Mouse (Mus musculus) kidney, postnatal 14 days (tissue): Measurements from ENCODE around the gene Aldh1l1.
A peak's percentile ranks its signal among the peaks of the same experiment; 100 is the strongest.

Experiments used
- DNase-seq: peaks from one replicate; pipeline ENCODE4 v3.0.0; 2022; ENCODE audit warnings: mixed read lengths

Aldh1l1 gene

DNA sequence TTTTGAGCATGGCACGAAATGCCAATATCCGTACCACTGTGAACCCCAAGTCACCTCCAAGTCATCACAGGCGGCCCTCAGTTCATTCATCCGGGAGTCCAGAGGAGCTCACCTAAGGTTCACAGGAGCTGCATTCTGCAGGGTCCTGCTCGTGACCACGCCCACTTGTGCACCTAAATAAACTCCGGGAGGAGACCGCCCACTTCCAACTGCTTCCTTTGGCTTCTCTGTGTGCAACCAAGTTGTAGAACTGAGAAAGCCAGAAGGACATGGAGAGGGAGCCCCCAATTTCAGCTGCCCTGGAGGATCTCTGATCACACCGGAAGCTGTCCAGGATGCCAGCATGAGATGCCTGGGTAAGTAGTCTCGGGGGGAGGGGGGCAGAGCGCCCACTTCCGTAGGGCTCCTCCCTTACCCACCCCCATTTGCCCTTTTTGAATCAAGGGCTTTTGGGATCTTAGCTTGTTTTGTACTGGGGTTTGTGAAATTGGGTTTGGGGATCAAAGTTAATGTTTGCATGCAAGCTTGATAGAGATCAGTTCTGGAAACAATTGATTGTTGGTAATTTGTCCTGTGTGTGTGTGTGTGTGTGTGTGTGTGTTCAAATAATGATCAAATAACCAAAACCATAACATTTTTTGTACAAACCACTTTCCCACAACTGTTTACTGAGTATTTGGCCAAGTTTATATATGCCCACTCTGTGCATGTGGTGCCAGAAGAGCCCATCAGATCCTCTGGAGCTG, at the start of gene Aldh1l1:
Aldh1l1 (plus strand) TSS at position 252 of the 746 bp plus-strand sequence.
- no peak for DNase-seq

DNA sequence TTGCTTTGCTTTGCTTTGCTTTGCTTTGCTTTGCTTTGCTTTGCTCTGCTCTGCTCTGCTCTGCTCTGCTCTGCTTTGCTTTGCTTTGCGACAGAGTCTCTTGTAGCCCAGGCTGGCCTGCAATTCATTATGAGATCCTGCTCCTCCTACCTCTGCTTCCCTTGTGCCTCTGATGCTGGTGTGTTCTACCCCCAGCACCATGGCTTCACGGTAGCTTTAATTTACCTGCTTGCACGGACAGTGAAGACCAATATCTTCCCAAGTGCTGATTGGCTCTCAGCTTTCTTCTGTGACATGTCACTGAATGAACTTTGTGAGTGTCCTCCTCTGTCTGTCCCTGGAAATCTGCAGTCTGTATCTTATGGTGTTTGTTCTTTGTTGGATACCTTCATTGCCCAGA, 49.2 kb upstream of the Aldh1l1 start:
- no peak for DNase-seq

DNA sequence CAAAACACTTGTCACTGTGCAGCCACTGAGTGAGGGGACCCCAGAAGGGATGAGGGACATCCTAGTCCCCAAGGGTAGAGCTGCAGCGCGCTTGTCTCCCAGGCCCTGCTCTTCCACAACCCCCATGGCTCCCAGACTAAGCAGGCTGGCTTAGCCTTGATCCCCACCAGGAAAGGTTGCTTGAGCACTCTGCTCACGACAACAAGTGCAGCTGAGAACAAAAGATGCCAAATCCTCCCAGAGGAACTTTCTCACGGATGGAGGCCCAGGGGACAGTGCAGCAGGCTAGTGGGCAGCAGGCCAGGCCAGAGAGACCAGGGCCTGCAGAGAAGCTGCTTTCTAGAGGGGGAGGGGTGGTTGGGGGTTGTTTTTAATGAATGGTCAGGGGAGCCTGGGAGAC, 39.3 kb upstream of the Aldh1l1 start:
- no peak for DNase-seq

DNA sequence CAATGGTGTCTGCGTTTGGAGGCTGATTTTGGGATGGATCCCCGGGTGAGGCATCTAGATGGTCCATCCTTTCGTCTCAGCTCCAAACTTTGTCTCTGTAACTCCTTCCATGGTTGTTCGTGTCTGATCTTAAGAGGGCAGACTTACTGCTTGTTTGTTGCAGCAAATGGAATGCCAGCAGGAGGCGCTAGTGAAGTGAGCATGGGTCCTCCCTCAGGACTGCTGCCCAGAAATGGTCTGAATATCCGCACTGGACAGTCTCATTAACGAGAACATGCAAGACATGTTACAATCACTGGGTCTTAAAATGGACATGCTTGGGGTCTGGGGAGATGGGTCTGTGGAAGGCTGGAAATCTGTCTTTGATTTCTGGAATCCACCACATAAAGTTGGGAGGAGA, 36.0 kb upstream of the Aldh1l1 start:
- DNase-seq, result peak; percentile 92

DNA sequence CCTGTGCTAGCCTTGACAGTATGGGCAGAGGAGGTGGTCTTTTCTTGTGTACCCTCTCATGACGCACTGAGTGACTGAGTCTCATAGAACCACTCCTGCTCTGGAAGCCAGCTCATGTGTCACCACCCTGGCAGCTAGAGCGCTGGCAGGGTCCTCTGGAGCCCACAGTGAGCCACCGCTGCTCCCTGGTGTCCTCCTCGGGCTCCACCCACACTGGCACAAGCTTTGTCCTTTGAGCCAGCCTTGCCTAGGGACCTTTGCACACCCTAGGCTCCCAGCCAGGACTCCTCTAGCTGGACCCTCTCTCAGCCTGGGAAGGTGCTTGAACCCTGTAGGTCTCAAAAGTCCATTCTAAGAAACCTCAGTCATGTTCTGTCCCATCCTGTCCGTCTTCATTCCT, 35.5 kb upstream of the Aldh1l1 start:
- peak; percentile 91 for DNase-seq

DNA sequence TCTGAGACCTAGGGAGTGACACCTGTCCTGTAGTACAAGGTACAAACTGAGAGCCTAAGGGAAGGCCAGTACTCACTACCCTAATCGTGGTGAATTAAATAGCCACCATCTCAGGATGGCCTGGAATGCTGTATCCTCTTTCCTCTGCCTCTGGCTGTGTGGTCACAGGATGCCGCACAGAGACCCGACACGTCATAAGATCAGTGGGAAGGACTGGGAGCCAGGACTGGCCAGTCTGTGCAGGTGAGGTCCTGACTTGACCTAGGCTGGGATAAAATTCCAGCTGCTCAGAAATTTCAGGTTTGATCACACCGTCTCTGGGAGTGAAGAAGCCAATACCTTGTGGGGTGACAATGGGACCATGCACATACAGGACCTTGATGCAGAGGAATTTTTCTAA, 34.7 kb upstream of the Aldh1l1 start:
- DNase-seq, result no peak

DNA sequence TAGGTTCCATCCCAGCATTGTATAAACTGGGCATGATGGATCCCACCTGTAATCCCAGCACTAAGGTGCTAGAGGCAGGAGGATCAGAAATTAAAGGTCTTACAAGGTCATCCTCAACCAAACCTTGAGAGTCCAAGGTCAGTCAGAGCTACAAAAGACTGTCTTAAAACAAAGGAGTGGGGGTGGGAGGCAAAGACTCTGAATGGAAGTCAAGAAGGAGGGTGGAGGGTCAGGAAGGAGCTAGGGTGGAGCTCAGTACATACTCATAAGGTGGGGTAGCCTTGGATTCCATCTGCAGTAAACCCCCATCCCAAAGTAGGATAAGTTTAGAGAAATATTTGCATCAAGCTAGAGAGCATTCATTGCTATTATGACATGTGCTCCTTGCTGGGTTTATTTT, 33.6 kb upstream of the Aldh1l1 start:
- DNase-seq, result no peak

DNA sequence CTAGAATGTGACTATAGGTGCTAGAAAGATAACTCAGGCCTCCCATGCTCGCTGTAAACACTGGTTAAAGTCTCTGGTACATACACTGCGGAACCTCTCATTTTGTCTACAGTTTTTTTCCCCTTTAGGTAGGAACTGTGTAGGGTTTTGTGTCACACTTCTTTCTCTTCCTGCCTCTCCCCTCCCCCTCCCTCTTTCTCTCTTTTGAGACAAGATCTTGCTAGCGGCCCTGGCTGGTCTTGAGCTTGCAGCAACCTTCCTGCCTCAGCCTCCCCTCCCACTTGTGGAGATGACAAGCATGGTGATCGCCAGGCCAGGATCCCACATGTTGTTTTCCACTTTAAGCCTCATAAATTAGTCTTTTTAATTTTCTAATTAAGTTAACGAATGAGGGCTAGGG, 32.5 kb upstream of the Aldh1l1 start:
- no peak for DNase-seq

DNA sequence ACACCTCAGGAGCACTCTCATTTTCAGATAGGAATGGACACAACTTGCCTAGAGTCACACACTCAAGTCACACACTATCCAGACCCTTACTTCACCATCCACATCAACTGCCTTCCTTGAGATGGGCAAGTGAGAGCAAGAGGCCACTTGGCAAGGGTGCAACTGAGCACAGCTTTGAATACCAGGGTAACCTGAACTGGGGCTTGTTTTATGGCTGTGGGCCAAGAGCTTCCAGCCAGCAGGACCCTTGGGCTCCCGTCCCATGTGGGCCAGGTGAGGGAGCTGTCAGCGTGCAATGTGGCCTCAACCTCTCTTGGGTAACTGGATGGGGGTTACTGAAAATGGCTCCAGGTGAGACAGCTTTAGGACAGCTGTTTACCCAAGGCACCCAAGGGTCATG, 28.8 kb upstream of the Aldh1l1 start:
- peak; percentile 76 for DNase-seq

DNA sequence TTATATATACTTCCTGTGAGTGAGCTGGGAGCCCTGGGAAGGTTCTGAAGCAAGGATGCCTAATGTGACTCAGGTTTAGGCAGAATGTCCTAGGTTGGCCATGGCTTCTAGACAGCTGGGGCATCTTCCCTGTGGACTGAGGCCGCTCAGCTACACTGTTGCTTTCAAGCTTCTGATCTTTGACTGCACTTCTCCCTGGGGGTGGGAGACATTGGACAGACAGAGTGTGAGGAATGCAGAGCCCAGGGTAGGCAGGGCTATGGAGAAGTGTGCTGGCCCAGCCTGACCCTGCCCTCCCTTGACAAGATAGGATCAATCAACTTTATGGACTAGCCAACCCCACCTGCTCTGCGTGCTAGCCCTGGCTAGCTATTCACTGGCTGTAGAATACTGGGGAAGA, 25.0 kb upstream of the Aldh1l1 start:
- no peak for DNase-seq

DNA sequence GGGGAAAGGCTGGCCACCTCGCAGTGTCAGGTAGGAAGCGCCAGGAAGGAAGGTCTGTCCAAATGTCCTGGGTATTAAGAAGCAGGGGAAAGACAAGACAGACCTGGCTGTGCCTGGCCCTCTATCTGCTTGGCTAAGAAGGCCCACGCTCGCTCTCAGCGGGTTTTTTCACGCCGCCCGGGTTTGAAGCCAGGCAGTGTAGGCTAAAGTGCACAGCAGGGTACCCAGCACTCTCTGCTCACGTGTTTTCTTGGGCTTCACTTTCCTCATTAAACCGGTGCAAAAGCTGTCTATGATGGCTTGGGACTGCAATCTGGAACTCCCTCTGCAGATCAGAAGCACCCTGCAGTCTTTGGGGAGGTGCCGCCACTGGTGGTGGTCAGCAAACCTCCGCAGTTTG, 24.5 kb upstream of the Aldh1l1 start:
- no peak for DNase-seq

DNA sequence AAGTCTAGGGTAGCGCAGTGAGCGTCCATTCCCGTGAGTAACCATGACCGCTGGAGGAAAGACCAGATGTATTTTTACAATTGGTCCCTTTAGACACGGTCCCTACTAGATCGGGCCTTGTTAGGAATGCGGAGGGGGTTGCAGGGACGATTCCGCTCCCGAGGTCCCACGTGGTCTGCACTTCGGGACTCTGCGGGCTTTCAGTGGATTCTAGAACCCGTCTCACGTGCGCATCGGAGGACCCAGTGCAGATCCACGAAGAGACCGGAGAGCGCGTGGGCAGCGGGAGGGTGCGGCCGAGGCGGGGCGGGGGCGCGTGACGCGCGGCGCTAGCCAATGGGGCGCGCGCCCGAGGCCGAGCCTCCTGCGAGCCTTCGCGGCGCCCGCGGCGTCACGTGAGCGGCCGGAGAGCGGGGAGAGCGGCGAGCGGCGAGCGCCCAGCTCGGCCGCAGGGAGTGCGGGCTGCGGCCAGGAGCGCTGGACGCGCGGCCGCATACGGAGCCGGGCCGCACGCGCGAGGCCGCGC, 24.0 kb upstream of the Aldh1l1 start, which contains the start of gene Klf15:
Klf15 (plus strand) TSS at position 396 of the 526 bp plus-strand sequence.
- peak; percentile 92 for DNase-seq

DNA sequence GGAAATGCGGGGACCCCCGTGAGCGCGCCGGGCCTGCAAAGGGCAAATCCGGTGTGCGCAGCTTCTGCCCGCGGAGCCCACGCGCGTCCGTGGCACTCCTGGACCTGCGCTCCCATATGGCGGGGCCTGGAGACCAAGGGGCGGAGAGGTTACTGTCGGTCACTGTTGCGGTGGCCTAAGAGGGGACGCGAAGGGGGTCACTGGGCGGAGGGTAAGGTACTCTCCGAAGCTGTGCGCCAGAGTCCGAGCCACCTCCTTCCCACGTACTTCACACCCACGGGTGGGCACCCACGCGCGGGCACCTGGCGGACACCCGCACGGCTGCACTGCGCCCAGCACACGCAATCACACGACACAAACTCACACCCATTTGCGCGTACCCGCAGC, 23.4 kb upstream of the Aldh1l1 start:
- no peak for DNase-seq

DNA sequence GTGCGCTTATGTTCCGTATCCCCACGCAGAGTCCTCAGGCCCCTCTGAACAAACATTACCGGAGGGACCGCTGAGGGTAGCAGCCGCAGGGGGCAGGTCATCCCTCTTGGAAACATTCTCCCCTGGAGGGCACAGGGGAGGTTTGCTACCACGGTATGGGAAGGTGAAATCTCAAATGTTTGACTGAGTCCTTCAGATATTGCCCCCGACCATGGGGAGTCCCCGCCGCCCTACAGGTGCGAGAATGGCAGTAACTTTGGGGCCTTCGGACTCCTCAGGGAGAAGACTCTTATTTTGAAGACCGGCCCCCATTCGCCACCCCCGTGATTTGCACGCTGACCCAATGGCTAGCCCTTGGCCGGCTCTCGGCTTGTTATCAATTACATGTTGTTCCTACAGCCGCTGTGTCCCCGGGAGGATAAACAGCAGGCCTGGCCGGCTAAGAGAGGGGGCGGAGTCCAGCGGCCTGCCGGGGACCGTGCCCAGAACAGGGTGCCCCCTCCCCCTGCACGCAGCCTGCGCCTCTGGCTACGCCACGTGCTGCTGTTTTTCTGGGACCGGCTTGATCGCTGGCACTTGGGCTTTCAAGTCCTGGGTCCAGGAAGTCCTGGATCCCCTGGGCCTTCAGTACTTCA, 22.9 kb upstream of the Aldh1l1 start:
- peak; percentile 96 for DNase-seq

DNA sequence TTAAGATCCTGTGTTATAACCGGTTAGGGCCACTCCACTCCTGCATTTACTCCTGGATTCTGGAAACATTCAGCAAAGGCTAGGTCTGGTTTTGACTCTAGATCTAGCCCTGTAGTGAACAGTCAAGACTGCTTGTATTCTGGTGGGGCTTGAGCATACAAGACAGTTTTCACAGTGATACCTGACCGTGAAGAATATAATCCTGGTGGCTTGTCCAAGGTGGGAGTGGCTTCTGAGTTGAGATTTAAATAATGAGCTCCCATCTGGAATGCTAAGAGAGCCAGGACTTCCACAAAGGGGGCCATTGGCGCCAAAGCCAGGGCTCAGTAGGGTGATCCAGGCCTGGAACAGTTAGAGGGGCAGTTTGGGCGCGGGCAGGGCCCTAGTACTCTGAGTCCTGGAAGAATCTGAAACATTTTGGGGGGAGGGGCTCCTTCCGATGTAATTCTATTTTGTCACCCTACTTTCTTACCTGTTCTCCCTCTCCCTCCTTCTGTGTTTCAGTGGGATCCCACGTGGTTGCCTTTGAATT, 22.3 kb upstream of the Aldh1l1 start:
- DNase-seq, result no peak

DNA sequence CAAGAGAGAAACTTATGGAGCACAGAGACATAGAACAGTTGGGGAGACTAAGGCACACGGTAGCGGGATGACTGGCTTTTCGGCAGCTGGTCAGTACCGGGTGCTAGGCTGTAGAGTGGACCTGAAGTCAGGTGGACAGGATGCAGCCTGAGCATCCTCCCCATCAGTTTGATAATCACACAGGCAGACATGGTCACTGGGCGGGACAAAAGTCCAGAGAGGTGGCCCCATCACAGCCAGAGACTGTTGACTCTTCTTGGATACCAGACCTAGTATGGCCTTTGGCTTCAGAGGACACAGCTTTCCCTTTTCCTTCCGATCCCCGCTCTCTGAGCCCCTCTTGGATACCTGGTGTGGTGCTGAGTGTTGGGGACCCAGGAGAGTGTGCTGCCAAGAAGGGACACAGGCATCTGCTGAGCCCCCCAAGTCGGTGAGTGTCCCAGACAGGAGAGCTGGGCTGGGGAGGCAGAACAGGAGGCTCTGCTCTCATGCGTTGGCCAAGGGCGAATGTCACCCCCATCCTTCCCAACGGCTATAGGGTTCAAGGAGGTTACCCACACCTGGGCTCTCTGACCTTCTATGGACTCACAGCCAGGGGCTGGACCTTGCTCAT, 21.1 kb upstream of the Aldh1l1 start:
- no peak for DNase-seq

DNA sequence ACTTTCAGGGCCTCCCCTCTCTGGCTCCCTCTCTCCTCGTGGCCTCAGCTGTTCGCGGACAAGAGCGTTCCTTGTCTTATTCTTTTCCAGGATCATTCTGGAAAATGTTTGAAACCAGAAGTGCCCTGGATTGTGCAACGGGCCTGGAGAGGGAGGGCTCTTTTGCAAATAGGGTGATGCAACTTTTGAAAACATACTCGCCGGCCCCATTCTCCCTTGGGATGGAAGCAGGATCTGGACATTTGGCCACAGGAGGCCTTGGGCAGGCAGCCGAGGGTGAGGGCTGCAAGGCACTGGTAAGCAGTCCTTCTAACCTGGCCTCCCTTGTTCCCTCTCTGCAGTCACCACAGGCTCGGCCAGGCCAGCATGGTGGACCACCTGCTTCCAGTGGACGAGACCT, 20.1 kb upstream of the Aldh1l1 start:
- no peak for DNase-seq

DNA sequence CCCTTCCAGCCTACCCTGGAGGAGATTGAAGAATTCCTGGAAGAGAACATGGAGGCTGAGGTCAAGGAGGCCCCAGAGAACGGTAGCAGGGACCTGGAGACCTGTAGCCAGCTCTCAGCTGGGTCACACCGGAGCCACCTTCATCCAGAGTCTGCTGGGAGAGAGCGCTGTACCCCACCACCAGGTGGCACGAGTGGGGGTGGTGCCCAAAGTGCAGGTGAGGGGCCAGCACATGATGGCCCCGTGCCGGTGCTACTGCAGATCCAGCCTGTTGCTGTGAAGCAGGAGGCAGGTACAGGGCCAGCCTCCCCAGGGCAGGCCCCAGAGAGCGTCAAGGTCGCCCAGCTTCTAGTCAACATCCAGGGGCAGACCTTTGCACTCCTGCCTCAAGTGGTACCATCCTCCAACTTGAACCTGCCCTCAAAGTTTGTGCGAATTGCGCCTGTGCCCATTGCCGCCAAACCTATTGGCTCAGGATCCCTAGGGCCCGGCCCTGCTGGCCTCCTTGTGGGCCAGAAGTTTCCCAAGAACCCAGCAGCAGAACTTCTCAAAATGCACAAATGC, 19.3 kb upstream of the Aldh1l1 start:
- no peak for DNase-seq

DNA sequence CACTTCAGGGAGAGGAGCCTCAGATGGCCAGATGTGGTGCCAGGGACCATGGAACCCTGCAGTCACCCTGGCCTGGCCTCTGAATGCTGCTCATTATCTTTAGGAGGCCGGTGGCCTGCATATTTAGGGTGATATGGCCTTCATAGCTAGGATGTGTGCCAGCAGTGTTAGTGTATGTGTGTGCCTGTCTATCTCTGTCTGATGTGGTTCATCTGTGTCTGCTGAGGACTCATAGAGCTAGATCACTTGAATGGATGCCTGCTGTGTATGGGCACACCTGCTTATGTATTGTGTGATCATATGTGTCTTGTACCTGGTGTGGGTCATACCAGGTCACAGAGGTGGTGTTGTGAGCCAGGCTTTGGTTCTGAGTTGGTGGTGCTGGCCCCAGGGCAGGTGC, 18.0 kb upstream of the Aldh1l1 start:
- DNase-seq, result no peak

DNA sequence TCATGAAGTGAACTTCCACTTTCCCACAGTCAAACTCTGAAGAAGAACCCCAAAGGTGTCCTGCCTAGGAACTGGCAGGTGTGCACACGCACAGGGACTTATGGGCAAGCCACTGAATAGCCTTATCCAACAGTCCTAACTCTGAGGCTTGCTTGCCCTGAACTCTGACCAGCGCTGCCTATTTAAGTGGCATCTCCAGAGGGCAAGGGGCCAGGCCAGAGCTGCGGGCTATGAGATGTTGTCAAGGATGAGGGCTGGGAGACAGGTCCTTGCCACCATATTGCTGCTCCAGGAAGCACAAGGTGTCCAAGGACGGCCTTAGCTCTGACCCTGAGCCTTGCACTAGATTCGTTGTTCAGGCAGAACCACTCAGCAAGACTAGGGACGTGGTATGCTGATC, 17.2 kb upstream of the Aldh1l1 start:
- DNase-seq, result no peak

DNA sequence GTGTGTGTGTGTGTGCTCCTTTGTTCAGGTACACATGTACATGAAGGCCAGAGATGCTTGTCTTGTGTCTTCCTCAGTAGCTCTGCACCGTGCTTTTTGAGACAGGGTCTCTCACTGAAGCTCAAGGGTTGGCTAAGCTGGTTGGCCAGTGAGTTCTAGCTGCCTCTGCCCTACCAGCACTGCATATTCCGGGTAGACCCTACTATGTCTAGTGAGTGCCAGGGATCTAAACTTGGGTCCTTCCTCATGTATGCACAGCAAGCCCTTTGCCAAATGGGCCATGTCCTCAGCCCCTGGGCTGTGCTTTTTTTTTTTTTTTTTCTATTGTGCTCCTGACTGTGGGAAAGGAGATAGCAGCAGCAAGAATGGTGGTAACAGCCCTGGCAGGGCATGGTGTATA, 16.0 kb upstream of the Aldh1l1 start:
- DNase-seq, result no peak

DNA sequence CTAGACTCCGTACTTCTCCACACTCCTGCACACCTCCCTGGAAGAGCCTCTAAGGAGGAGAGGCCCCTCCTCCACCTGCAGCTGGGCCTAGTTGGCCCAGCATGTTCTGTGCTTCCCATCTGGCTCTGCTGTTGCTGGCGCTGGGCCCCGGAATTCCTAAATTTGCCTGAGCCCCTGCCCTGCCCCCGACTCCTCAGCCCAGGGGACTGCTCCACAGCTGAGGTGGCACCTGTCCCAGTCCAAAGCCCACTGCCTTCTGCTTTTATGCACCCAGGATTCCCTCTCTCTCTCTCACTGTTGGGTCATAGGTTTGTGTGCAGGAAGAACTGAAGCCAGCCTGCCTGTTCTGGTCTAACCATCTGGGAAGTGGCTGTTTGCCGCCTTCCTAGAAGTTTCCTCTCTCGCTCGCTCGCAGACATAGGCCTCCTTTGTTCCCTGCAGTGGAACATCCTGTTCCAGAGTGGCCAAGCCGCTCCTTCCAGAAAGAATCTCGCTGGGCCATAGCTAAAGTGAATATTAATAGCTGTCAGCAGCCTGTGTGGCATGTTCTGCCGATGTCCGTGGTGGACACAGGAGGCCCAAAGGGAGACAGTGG, 15.2 kb upstream of the Aldh1l1 start:
- peak; percentile 53 for DNase-seq

DNA sequence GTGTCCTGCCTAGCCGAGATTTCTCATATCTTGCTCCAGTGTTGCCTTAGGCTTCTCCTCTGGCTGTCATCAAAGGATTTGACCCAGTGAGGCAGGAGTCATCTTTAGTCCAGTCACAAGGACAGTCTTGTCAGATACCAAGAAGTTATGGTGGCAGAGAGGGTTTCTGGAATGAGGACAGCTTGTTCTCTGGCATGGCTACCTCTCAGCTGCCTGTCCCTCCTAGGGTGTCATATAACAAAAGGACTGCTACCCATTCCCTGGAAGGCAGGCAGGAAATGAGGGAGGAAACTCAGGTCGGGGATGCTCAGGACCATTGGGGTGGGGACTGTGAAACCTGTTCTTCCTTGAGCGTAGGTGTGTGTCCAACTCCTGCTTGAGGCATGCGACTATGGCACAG, 14.1 kb upstream of the Aldh1l1 start:
- no peak for DNase-seq
